Mouse (Mus musculus) right cerebral cortex, postnatal 4 days (tissue): ENCODE data around the gene Phpt1.
"Not testable (repeated sequence)": the region's sequence is repeated elsewhere in the genome, so short reads cannot be mapped to it uniquely, and the experiment has no call there.

Experiments
- DNase-seq: peaks from one replicate; pipeline ENCODE4 v3.0.0-alpha.2; 2022

Gene Phpt1

GRCm38 (mm10) chr2:25558774-25559173 lies 16.2 kb downstream of the Phpt1 start:
- no peak for DNase-seq

GRCm38 (mm10) chr2:25557964-25558360 lies 17.1 kb downstream of the Phpt1 start:
- no peak for DNase-seq

- peak; percentile 93 for DNase-seq
Measured at GRCm38 (mm10) chr2:25557221-25557963, 17.6 kb downstream of the Phpt1 start, which contains the start of gene Edf1. TSS of gene Edf1 (plus strand) at chr2:25557847.

GRCm38 (mm10) chr2:25556296-25556695 lies 18.7 kb downstream of the Phpt1 start:
- DNase-seq = no peak

- DNase-seq = not testable (repeated sequence)
Measured at GRCm38 (mm10) chr2:25555479-25555878, 19.5 kb downstream of the Phpt1 start.

GRCm38 (mm10) chr2:25553171-25553786 lies 21.7 kb downstream of the Phpt1 start:
- DNase-seq = not testable (repeated sequence)

GRCm38 (mm10) chr2:25551186-25551585 lies 23.8 kb downstream of the Phpt1 start:
- no peak for DNase-seq

GRCm38 (mm10) chr2:25549021-25549991 lies 25.7 kb downstream of the Phpt1 start:
- DNase-seq = no peak

GRCm38 (mm10) chr2:25546811-25547491 lies 28.1 kb downstream of the Phpt1 start, which contains the start of gene Traf2:
TSS of gene Traf2 (minus strand) at chr2:25546940.
- peak; percentile 98 for DNase-seq

GRCm38 (mm10) chr2:25545996-25546810 lies 28.8 kb downstream of the Phpt1 start:
- DNase-seq = no peak

GRCm38 (mm10) chr2:25541644-25542367 lies 33.2 kb downstream of the Phpt1 start:
- no peak for DNase-seq

GRCm38 (mm10) chr2:25540541-25540948 lies 34.5 kb downstream of the Phpt1 start:
- no peak for DNase-seq

GRCm38 (mm10) chr2:25536531-25536930 lies 38.5 kb downstream of the Phpt1 start:
- no peak for DNase-seq

- DNase-seq = no peak
Measured at GRCm38 (mm10) chr2:25534866-25535182, 40.2 kb downstream of the Phpt1 start.

GRCm38 (mm10) chr2:25534178-25534865 lies 40.7 kb downstream of the Phpt1 start:
- DNase-seq = peak; percentile 25

- no peak for DNase-seq
Measured at GRCm38 (mm10) chr2:25533707-25534106, 41.3 kb downstream of the Phpt1 start.

- DNase-seq = no peak
Measured at GRCm38 (mm10) chr2:25526510-25527302, 48.3 kb downstream of the Phpt1 start.
